Mouse (Mus musculus): ENCODE data around the gene Pitpnb. TPM values are rescaled to one million over a fixed set of nuclear protein-coding genes. Genes with fewer than 3 reads are reported as not detected.

The Pitpnb gene
- total RNA-seq (2014; rRNA removed), result 9.4 and 12.8 TPM in 2 replicates
- 78.9 and 84.3 TPM in 2 replicates for polyA plus RNA-seq (2015; fragmentation: Nextera tagmentation; extraction: Ambion mirVana)

- Histone ChIP-seq H3K36me3 (ENCODE audit: insufficient read depth, low read length) (no peaks in the 10 kb centered on the region), H3K4me1 (ENCODE audit: insufficient read depth, low read length) (peaks cover 6% of the 10 kb centered on the region; the same call in 1 of the 2 replicates), H3K4me3 (ENCODE audit: low read depth, low read length) (peak within 1 kb of the TSS; percentile 96), H3K27me3 (ENCODE audit: insufficient read depth, low read length) (no peaks in the 10 kb centered on the region), H3K9ac (replicated peaks; ENCODE audit: low read length, poor library complexity, severe bottlenecking) (peak within 1 kb of the TSS; percentile 91), H3K27ac (ENCODE audit: low read depth, low read length) (peak within 1 kb of the TSS; percentile 67), H3K4me2 (ENCODE audit: low read depth, low read length, poor library complexity, severe bottlenecking) (peak within 1 kb of the TSS; percentile 74), H3K9me3 (ENCODE audit: low read length) (no peaks in the 10 kb centered on the region)
- DNase-seq (ENCODE audit: low spot score) (peak; percentile 97), ATAC-seq (ENCODE audit: low FRiP score) (peak; percentile 98)
- WGBS, result under 1% methylated on average over 73 of the region's 78 CpGs
- TF ChIP-seq CTCF (IDR thresholded peaks at IDR 0.05), result peak; percentile 39; the same call in 1 of the 2 replicates
Measured at GRCm38 (mm10) chr5:111330417-111331098, at the start of gene Pitpnb. Pitpnb (plus strand) TSS chr5:111330763.

- WGBS, result 88% methylated on average over 19 of the region's 19 CpGs
- no peak for TF ChIP-seq CTCF (IDR thresholded peaks at IDR 0.05)
- Histone ChIP-seq H3K9me3 (ENCODE audit: low read length) (no peaks in the 10 kb centered on the region), H3K4me3 (ENCODE audit: low read depth, low read length) (no peak overlapping the region), H3K4me2 (ENCODE audit: low read depth, low read length, poor library complexity, severe bottlenecking) (no peak overlapping the region), H3K36me3 (ENCODE audit: insufficient read depth, low read length) (peaks cover 80% of the 10 kb centered on the region), H3K9ac (replicated peaks; ENCODE audit: low read length, poor library complexity, severe bottlenecking) (no peak overlapping the region), H3K4me1 (ENCODE audit: insufficient read depth, low read length) (no peaks in the 10 kb centered on the region), H3K27ac (ENCODE audit: low read depth, low read length) (no peak overlapping the region), H3K27me3 (ENCODE audit: insufficient read depth, low read length) (no peaks in the 10 kb centered on the region)
- no peak for DNase-seq (ENCODE audit: low spot score)
- no peak for ATAC-seq (ENCODE audit: low FRiP score)
Measured at GRCm38 (mm10) chr5:111284420-111285175, 46.0 kb upstream of the Pitpnb start.

GRCm38 (mm10) chr5:111287571-111287970 lies 43.0 kb upstream of the Pitpnb start:
- no peak for TF ChIP-seq CTCF (IDR thresholded peaks at IDR 0.05)
- Histone ChIP-seq H3K9me3 (ENCODE audit: low read length) (no peaks in the 10 kb centered on the region), H3K4me3 (ENCODE audit: low read depth, low read length) (no peak overlapping the region), H3K27ac (ENCODE audit: low read depth, low read length) (no peak overlapping the region), H3K36me3 (ENCODE audit: insufficient read depth, low read length) (peaks cover 51% of the 10 kb centered on the region), H3K27me3 (ENCODE audit: insufficient read depth, low read length) (no peaks in the 10 kb centered on the region), H3K9ac (replicated peaks; ENCODE audit: low read length, poor library complexity, severe bottlenecking) (no peak overlapping the region), H3K4me1 (ENCODE audit: insufficient read depth, low read length) (no peaks in the 10 kb centered on the region), H3K4me2 (ENCODE audit: low read depth, low read length, poor library complexity, severe bottlenecking) (no peak overlapping the region)
- DNase-seq (ENCODE audit: low spot score) (no peak), ATAC-seq (ENCODE audit: low FRiP score) (no peak)
- WGBS, result 64% methylated on average over 5 of the region's 5 CpGs

GRCm38 (mm10) chr5:111288486-111288885 lies 42.1 kb upstream of the Pitpnb start:
- DNase-seq (ENCODE audit: low spot score) (no peak), ATAC-seq (ENCODE audit: low FRiP score) (no peak)
- Histone ChIP-seq H3K9me3 (ENCODE audit: low read length) (no peaks in the 10 kb centered on the region), H3K27me3 (ENCODE audit: insufficient read depth, low read length) (no peaks in the 10 kb centered on the region), H3K27ac (ENCODE audit: low read depth, low read length) (no peak overlapping the region), H3K9ac (replicated peaks; ENCODE audit: low read length, poor library complexity, severe bottlenecking) (no peak overlapping the region), H3K4me1 (ENCODE audit: insufficient read depth, low read length) (no peaks in the 10 kb centered on the region), H3K4me2 (ENCODE audit: low read depth, low read length, poor library complexity, severe bottlenecking) (no peak overlapping the region), H3K4me3 (ENCODE audit: low read depth, low read length) (no peak overlapping the region), H3K36me3 (ENCODE audit: insufficient read depth, low read length) (peaks cover 43% of the 10 kb centered on the region)
- no peak for TF ChIP-seq CTCF (IDR thresholded peaks at IDR 0.05)
- 88% methylated on average over 11 of the region's 11 CpGs for WGBS

GRCm38 (mm10) chr5:111290071-111290470 lies 40.5 kb upstream of the Pitpnb start:
- TF ChIP-seq CTCF (IDR thresholded peaks at IDR 0.05), result no peak
- Histone ChIP-seq H3K36me3 (ENCODE audit: insufficient read depth, low read length) (peaks cover 27% of the 10 kb centered on the region), H3K27me3 (ENCODE audit: insufficient read depth, low read length) (no peaks in the 10 kb centered on the region), H3K9me3 (ENCODE audit: low read length) (no peaks in the 10 kb centered on the region), H3K4me2 (ENCODE audit: low read depth, low read length, poor library complexity, severe bottlenecking) (no peak overlapping the region), H3K4me1 (ENCODE audit: insufficient read depth, low read length) (no peaks in the 10 kb centered on the region), H3K27ac (ENCODE audit: low read depth, low read length) (no peak overlapping the region), H3K9ac (replicated peaks; ENCODE audit: low read length, poor library complexity, severe bottlenecking) (no peak overlapping the region), H3K4me3 (ENCODE audit: low read depth, low read length) (no peak overlapping the region)
- ATAC-seq (ENCODE audit: low FRiP score), result no peak
- WGBS, result 61% methylated on average over 11 of the region's 11 CpGs
- no peak for DNase-seq (ENCODE audit: low spot score)

GRCm38 (mm10) chr5:111291639-111292038 lies 38.9 kb upstream of the Pitpnb start:
- TF ChIP-seq CTCF (IDR thresholded peaks at IDR 0.05), result no peak; the same call in 1 of the 2 replicates
- ATAC-seq (ENCODE audit: low FRiP score) (peak; percentile 80; the same call in 1 of the 2 replicates), DNase-seq (ENCODE audit: low spot score) (peak; percentile 81)
- no peaks in the 10 kb centered on the region for H3K4me1 ChIP-seq (ENCODE audit: insufficient read depth, low read length)
- no peak overlapping the region for H3K9ac ChIP-seq (replicated peaks; ENCODE audit: low read length, poor library complexity, severe bottlenecking)
- H3K4me3 ChIP-seq (ENCODE audit: low read depth, low read length), result no peak overlapping the region
- H3K27ac ChIP-seq (ENCODE audit: low read depth, low read length), result no peak overlapping the region
- WGBS, result 49% methylated on average over 10 of the region's 10 CpGs
- peaks cover 11% of the 10 kb centered on the region for H3K36me3 ChIP-seq (ENCODE audit: insufficient read depth, low read length)
- H3K27me3 ChIP-seq (ENCODE audit: insufficient read depth, low read length), result no peaks in the 10 kb centered on the region
- no peaks in the 10 kb centered on the region for H3K9me3 ChIP-seq (ENCODE audit: low read length)
- peak overlapping the region; percentile 10; the same call in 1 of the 2 replicates for H3K4me2 ChIP-seq (ENCODE audit: low read depth, low read length, poor library complexity, severe bottlenecking)
